In the genomic region with DNA sequence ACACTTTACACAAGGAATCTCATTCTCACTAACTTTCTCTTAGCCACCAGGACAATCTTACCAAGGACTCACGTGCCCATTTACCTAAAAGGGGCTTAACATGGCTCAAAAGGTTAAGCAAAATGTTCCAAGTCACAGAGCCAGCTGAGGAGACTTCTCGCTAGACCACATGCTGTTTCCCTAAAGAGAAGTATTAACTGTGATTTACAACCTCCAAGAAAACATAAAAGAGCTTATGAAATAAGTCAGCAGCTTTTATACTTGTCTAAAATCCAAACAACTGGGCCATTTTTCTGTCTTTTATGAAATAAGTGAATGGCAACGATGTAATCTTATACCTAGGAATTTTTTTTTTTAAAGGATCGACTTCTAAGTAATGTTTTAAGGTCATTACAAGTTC, we compare ENCODE assay signal across 11 mouse cellular contexts.
A peak's percentile ranks its signal among the peaks of the same experiment; 100 is the strongest.
DNase-seq lines count a peak whose midpoint lies in the region; ATAC-seq and TF ChIP-seq lines count a peak whose summit lies in the region.
"Had no signal": no experiment of that assay in that cellular context is flagged by ENCODE, and none has a peak within 500 bp of the region (broad histone marks: within the 10 kb centered on the region; RNA-seq: fewer than 3 reads in every experiment).

No protein-coding gene starts in this region.

- ATAC-seq in midbrain, embryonic 11.5 days (ENCODE audit: low FRiP score) = no peak
- ATAC-seq in forebrain, embryonic 13.5 days = no peak
- ATAC-seq: CD4-positive, CD25-positive, alpha-beta regulatory T cell, adult 4 months; lung, postnatal 0 days had no signal

- peak overlapping the region; percentile 73 for H3K27ac ChIP-seq in midbrain, embryonic 10.5 days (replicated peaks)
- H3K27ac ChIP-seq in midbrain, embryonic 11.5 days (ENCODE audit: low read depth, low read length) = no peak overlapping the region
- peak overlapping the region; percentile 87 for H3K27ac ChIP-seq in forebrain, embryonic 13.5 days
- H3K27ac ChIP-seq in olfactory bulb, adult 2 months (ENCODE audit: insufficient read depth, low read depth, low read length) = peak overlapping the region; percentile 88; the same call in 1 of the 2 replicates

- no peak overlapping the region for H3K9ac ChIP-seq in midbrain, embryonic 11.5 days (ENCODE audit: low read length)
- H3K9ac ChIP-seq in forebrain, embryonic 13.5 days = no peak overlapping the region

- DNase-seq in midbrain, embryonic 10.5 days (ENCODE audit: low spot score) = no peak
- no peak for DNase-seq in midbrain, embryonic 11.5 days (ENCODE audit: low spot score, missing footprints)
- DNase-seq in induced T-regulatory cell, adult 2 months (ENCODE audit: low read depth) = peak; percentile 43
- no peak for DNase-seq in left cerebral cortex, adult 11 months (ENCODE audit: low spot score)
- no peak for DNase-seq in left cerebral cortex, adult 18-20 months (ENCODE audit: low spot score in 2 of 2)
- DNase-seq in right cerebral cortex, postnatal 10 days (ENCODE audit: low spot score in 2 of 2) = no peak
- DNase-seq: kidney, postnatal 10 days had no signal

- H3K4me1 ChIP-seq in midbrain, embryonic 10.5 days = peaks cover 46% of the 10 kb centered on the region
- H3K4me1 ChIP-seq in midbrain, embryonic 11.5 days (ENCODE audit: control insufficient read depth, insufficient read depth, low read length) = peaks cover 18% of the 10 kb centered on the region
- peaks cover 65% of the 10 kb centered on the region for H3K4me1 ChIP-seq in forebrain, embryonic 13.5 days
- peaks cover 12% of the 10 kb centered on the region for H3K4me1 ChIP-seq in olfactory bulb, adult 2 months (ENCODE audit: control insufficient read depth, insufficient read depth, low read length)

- H3K4me3 ChIP-seq in midbrain, embryonic 10.5 days = no peak overlapping the region
- H3K4me3 ChIP-seq in midbrain, embryonic 11.5 days (ENCODE audit: low read depth, low read length) = no peak overlapping the region
- H3K4me3 ChIP-seq in forebrain, embryonic 13.5 days = no peak overlapping the region
- no peak overlapping the region for H3K4me3 ChIP-seq in olfactory bulb, adult 2 months (ENCODE audit: insufficient read depth, low read depth, low read length)

- WGBS in midbrain, embryonic 10.5 days = 24% methylated on average over 4 of the region's 4 CpGs
- WGBS in midbrain, embryonic 11.5 days = 18% methylated on average over 4 of the region's 4 CpGs
- WGBS in forebrain, embryonic 13.5 days = 10% methylated on average over 4 of the region's 4 CpGs
- WGBS in olfactory bulb, adult 2 months = 33% methylated on average over 4 of the region's 4 CpGs

- no peak for TF ChIP-seq CTCF in olfactory bulb, adult 2 months (IDR thresholded peaks at IDR 0.05; ENCODE audit: insufficient read depth, low read depth, low read length)

- no peaks in the 10 kb centered on the region for H3K27me3 ChIP-seq in midbrain, embryonic 10.5 days (ENCODE audit: low read depth, poor library complexity, severe bottlenecking)
- H3K27me3 ChIP-seq in midbrain, embryonic 11.5 days (ENCODE audit: control insufficient read depth, insufficient read depth, low read length) = no peaks in the 10 kb centered on the region
- H3K27me3 ChIP-seq in forebrain, embryonic 13.5 days = no peaks in the 10 kb centered on the region

- no peak for TF ChIP-seq POLR2A in olfactory bulb, adult 2 months (IDR thresholded peaks at IDR 0.05; ENCODE audit: insufficient read depth, low read depth, low read length)

- no peaks in the 10 kb centered on the region for H3K9me3 ChIP-seq in midbrain, embryonic 10.5 days (replicated peaks)
- no peaks in the 10 kb centered on the region for H3K9me3 ChIP-seq in midbrain, embryonic 11.5 days (ENCODE audit: control insufficient read depth, low read length)
- no peaks in the 10 kb centered on the region for H3K9me3 ChIP-seq in forebrain, embryonic 13.5 days (replicated peaks)

- H3K4me2 ChIP-seq in midbrain, embryonic 11.5 days = no peak overlapping the region
- peak overlapping the region; percentile 37 for H3K4me2 ChIP-seq in forebrain, embryonic 13.5 days

- peaks cover 6% of the 10 kb centered on the region; the same call in 1 of the 2 replicates for H3K36me3 ChIP-seq in midbrain, embryonic 10.5 days
- H3K36me3 ChIP-seq in midbrain, embryonic 11.5 days (ENCODE audit: control insufficient read depth, insufficient read depth, low read length) = no peaks in the 10 kb centered on the region
- H3K36me3 ChIP-seq in forebrain, embryonic 13.5 days (ENCODE audit: poor library complexity, severe bottlenecking) = no peaks in the 10 kb centered on the region
